Mouse (Mus musculus) limb, embryonic 10.5 days (tissue): ENCODE results near the gene P3h4. TPM values are rescaled to one million over a fixed set of nuclear protein-coding genes. Genes with fewer than 3 reads are reported as not detected.

Experiments used
- DNase-seq: peaks from one replicate; pipeline ENCODE4 v3.0.0-alpha.2; 2017; ENCODE audit warnings: low spot score
- H3K27ac ChIP-seq: fragments of 300-500 bp; sonication (generic); 2 replicates; pipeline ENCODE4 v1.5.1; 2016; ENCODE audit warnings: mild to moderate bottlenecking
- H3K27me3 ChIP-seq: fragments of 300-500 bp; sonication (generic); 2 replicates; pipeline ENCODE4 v1.6.1; 2016; ENCODE audit warnings: low read depth, mild to moderate bottlenecking; ENCODE audit not compliant: poor library complexity, severe bottlenecking
- H3K36me3 ChIP-seq: fragments of 300-500 bp; sonication (generic); 2 replicates; pipeline ENCODE4 v1.6.1; 2016; ENCODE audit warnings: mild to moderate bottlenecking, moderate library complexity
- H3K4me1 ChIP-seq: fragments of 300-500 bp; sonication (generic); 2 replicates; pipeline ENCODE4 v1.6.1; 2016
- H3K4me3 ChIP-seq: fragments of 300-500 bp; sonication (generic); 2 replicates; pipeline ENCODE4 v1.5.1; 2016; ENCODE audit warnings: mild to moderate bottlenecking, moderate library complexity
- H3K9me3 ChIP-seq: fragments of 300-500 bp; sonication (generic); replicated peaks from 2 replicates; pipeline ENCODE4 v1.6.1; 2016; ENCODE audit warnings: mild to moderate bottlenecking
- whole genome bisulfite sequencing: fragments of 180-500 bp; shearing (Covaris S2); methylation state at CpG from one replicate; pipeline ENCODE4 v1.1.7; 2016; 5-methylcytosine and 5-hydroxymethylcytosine counted together
- microRNA-seq: library from miRNA; unstranded; fragments of <30 nt; microRNA quantifications from one replicate; pipeline ENCODE4, GENCODE M21; 2017
- polyA plus RNA-seq: library from polyadenylated mRNA; unstranded; fragments of >200 nt; fragmentation: Nextera tagmentation; extraction: Ambion mirVana; gene quantifications from 2 replicates; pipeline ENCODE4 v1.2.1, GENCODE M21; 2016

Gene P3h4
- polyA plus RNA-seq, 1 experiment from 2014 or later = 45.3 TPM

DNA sequence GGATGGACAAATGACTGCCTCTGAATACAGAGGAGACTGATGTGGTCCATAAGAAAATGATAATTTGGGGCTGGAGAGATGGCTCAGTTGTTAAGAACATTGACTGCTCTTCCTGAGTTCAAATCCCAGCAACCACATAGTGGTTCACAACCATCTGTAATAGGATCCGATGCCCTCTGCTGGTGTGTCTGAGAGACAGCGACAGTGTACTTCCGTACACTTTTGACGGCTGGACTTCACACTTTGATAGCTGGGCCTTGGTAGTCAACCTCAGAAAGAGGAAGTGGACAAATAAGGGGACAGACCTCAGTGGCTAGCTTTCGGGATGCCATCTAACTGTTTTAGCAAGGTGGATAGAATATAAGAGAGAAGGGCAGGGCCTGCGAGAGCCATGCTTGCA, 54.5 kb downstream of the P3h4 start:
- Histone ChIP-seq H3K27ac (no peak overlapping the region), H3K36me3 (no peaks in the 10 kb centered on the region), H3K4me3 (no peak overlapping the region), H3K4me1 (peaks cover 25% of the 10 kb centered on the region), H3K9me3 (no peaks in the 10 kb centered on the region), H3K27me3 (peaks cover 71% of the 10 kb centered on the region)
- no peak for DNase-seq
- 80% methylated on average over 6 of the region's 6 CpGs for WGBS

Small RNA genes within 50 kb of the gene (microRNA-seq; reads per million reads assigned to microRNA genes)
- not detected for gene Gm27374

Other genes starting within 250 kb of the P3h4 start
- not detected in 2 replicates for gene Krt9, start 221.6 kb downstream of the P3h4 start, polyA plus RNA-seq
- 8.0 and 32.0 TPM in 2 replicates for gene Krt14, start 207.3 kb downstream of the P3h4 start, polyA plus RNA-seq
- not detected in 2 replicates for gene Krt16, start 165.9 kb downstream of the P3h4 start, polyA plus RNA-seq
- gene Krt17, start 153.8 kb downstream of the P3h4 start, polyA plus RNA-seq = 1.3 and 7.6 TPM in 2 replicates
- gene Krt42, start 145.0 kb downstream of the P3h4 start, polyA plus RNA-seq = 0.21 TPM in 1 of 2 replicates, not detected in the other
- 1,486 and 1,565 TPM in 2 replicates for gene Eif1, start 95.0 kb downstream of the P3h4 start, polyA plus RNA-seq
- not detected in 2 replicates for gene Gast, start 80.4 kb downstream of the P3h4 start, polyA plus RNA-seq
- 0.85 and 1.3 TPM in 2 replicates for gene Hap1, start 58.7 kb downstream of the P3h4 start, polyA plus RNA-seq
- gene Jup, start 17.1 kb downstream of the P3h4 start, polyA plus RNA-seq = 35.6 and 41.8 TPM in 2 replicates
- gene Fkbp10, start 861 bp upstream of the P3h4 start, polyA plus RNA-seq = 67.6 and 89.5 TPM in 2 replicates
- 149 and 173 TPM in 2 replicates for gene Nt5c3b, start 27.0 kb upstream of the P3h4 start, polyA plus RNA-seq
- 0.63 and 0.69 TPM in 2 replicates for gene Klhl10, start 27.1 kb upstream of the P3h4 start, polyA plus RNA-seq
- 7.9 and 10.4 TPM in 2 replicates for gene Klhl11, start 57.9 kb upstream of the P3h4 start, polyA plus RNA-seq
- gene Acly, start 113.2 kb upstream of the P3h4 start, polyA plus RNA-seq = 260 and 263 TPM in 2 replicates
- 1.1 and 1.2 TPM in 2 replicates for gene Ttc25, start 130.8 kb upstream of the P3h4 start, polyA plus RNA-seq
- 13.1 and 23.0 TPM in 2 replicates for gene Cnp, start 160.1 kb upstream of the P3h4 start, polyA plus RNA-seq
- 86.2 and 95.5 TPM in 2 replicates for gene Nkiras2, start 204.4 kb upstream of the P3h4 start, polyA plus RNA-seq
- gene Dnajc7, start 205.3 kb upstream of the P3h4 start, polyA plus RNA-seq = 256 and 281 TPM in 2 replicates